Mouse (Mus musculus) limb, embryonic 13.5 days (tissue): ENCODE measurements around the gene Rad50. TPM values are rescaled to one million over a fixed set of nuclear protein-coding genes. Genes with fewer than 3 reads are reported as not detected.

Experiments used
- ATAC-seq: fragments of 200-750 bp; cut with Nextera tagmentation; 2 replicates; pipeline ENCODE4 v1.8.0; 2017; ENCODE audit warnings: low read depth, moderate number of reproducible peaks, moderate TSS enrichment; ENCODE audit not compliant: low FRiP score
- H3K27ac ChIP-seq: fragments of 300-500 bp; sonication (generic); 2 replicates; pipeline ENCODE4 v1.5.1; 2015; ENCODE audit warnings: inconsistent platforms, mild to moderate bottlenecking, moderate library complexity
- H3K27me3 ChIP-seq: fragments of 300-500 bp; sonication (generic); 2 replicates; pipeline ENCODE4 v1.6.1; 2015; ENCODE audit warnings: mild to moderate bottlenecking, inconsistent platforms
- H3K36me3 ChIP-seq: fragments of 300-500 bp; sonication (generic); 2 replicates; pipeline ENCODE4 v1.6.1; 2015; ENCODE audit warnings: inconsistent platforms, mild to moderate bottlenecking, moderate library complexity
- H3K4me1 ChIP-seq: fragments of 300-500 bp; sonication (generic); 2 replicates; pipeline ENCODE4 v1.6.1; 2015; ENCODE audit warnings: inconsistent platforms
- H3K4me2 ChIP-seq: fragments of 300-500 bp; sonication (generic); replicated peaks from 2 replicates; pipeline ENCODE4 v1.6.1; 2015; ENCODE audit warnings: inconsistent platforms, mild to moderate bottlenecking, moderate library complexity
- H3K4me3 ChIP-seq: fragments of 300-500 bp; sonication (generic); 2 replicates; pipeline ENCODE4 v1.5.1; 2015; ENCODE audit warnings: moderate library complexity, mild to moderate bottlenecking, inconsistent platforms
- H3K9ac ChIP-seq: fragments of 300-500 bp; sonication (generic); 2 replicates; pipeline ENCODE4 v1.6.1; 2015; ENCODE audit warnings: mild to moderate bottlenecking, inconsistent platforms
- H3K9me3 ChIP-seq: fragments of 300-500 bp; sonication (generic); 2 replicates; pipeline ENCODE4 v1.6.1; 2016; ENCODE audit warnings: inconsistent platforms
- WGBS: fragments of 180-500 bp; shearing (Covaris S2); methylation state at CpG from one replicate; pipeline ENCODE4 v1.1.7; 2015; 5-methylcytosine and 5-hydroxymethylcytosine counted together
- polyA plus RNA-seq: library from polyadenylated mRNA; unstranded; fragments of >200 nt; fragmentation: Nextera tagmentation; extraction: Ambion mirVana; gene quantifications from 2 replicates; pipeline ENCODE4 v1.2.1, GENCODE M21; 2015

Gene Rad50
- polyA plus RNA-seq, 1 experiment from 2014 or later = 30.4 TPM

DNA sequence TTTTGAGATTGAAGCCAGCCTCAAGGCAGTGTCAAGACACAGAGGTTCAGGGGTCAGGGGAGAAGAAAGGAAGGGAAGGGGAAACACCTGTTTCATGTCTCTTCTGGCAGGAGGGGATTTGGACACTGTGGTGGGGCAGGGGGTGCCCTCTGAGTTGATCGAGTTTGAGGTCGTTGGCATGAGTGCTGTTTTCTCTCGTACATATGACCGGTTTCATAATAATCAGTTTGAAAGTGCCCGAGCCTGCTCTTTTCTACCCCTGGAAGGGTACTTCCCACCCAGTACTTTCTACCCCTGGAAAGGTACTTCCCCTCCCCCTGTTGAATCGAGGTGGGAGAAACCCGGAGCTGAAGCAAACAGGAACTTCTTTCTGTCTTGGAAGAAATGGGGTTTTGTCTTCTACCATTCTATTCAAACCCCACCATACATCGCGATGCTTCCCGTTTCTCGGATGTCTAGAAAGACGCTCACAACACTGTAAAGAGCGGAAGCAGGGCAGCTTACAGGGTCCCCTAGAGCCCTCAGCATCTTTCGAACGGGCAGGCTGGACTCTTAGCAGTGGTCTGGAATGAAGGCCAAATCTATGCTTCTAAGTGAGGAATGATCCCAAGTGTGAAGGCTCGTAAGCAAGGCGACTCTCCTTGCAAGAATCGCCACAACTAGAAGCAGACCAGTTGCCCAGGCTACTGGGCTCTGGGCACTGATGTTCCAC lies 28.0 kb upstream of the Rad50 start:
- no peak overlapping the region for H3K4me3 ChIP-seq
- no peak for ATAC-seq
- 71% methylated on average over 18 of the region's 18 CpGs for WGBS

DNA sequence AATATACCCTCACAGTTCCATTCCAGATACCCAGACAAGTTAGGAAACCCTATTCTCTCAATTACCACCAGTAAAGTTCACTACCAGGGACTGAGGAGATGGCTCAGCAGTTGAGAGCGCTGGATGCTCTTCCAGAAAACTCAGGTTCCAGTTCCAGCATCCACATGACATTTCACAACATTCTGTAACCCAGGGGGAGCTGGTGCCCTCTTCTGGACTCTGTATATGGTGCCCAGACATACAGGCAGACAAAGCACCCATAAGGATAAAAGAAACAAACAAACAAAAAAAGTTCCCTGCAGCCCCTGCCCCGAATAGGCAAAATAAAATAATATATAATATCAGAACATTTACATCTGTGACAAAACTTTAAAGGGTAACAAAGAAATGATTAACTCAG lies 27.3 kb upstream of the Rad50 start:
- Histone ChIP-seq H3K9me3 (no peaks in the 10 kb centered on the region), H3K36me3 (no peaks in the 10 kb centered on the region), H3K9ac (no peak overlapping the region), H3K4me2 (no peak overlapping the region), H3K4me3 (no peak overlapping the region), H3K27me3 (no peaks in the 10 kb centered on the region), H3K4me1 (no peaks in the 10 kb centered on the region), H3K27ac (no peak overlapping the region)
- WGBS = 73% methylated on average over 2 of the region's 2 CpGs
- ATAC-seq = no peak

More for the DNA sequence above, 28.0 kb upstream of the Rad50 start:
- H3K36me3 ChIP-seq = no peaks in the 10 kb centered on the region
- no peaks in the 10 kb centered on the region for H3K4me1 ChIP-seq
- no peaks in the 10 kb centered on the region for H3K9me3 ChIP-seq
- H3K27ac ChIP-seq = no peak overlapping the region
- H3K4me2 ChIP-seq = 0 out of 2 replicates have a peak overlapping the region, but pooled peaks have one; percentile 52
- no peaks in the 10 kb centered on the region for H3K27me3 ChIP-seq
- no peak overlapping the region for H3K9ac ChIP-seq

DNA sequence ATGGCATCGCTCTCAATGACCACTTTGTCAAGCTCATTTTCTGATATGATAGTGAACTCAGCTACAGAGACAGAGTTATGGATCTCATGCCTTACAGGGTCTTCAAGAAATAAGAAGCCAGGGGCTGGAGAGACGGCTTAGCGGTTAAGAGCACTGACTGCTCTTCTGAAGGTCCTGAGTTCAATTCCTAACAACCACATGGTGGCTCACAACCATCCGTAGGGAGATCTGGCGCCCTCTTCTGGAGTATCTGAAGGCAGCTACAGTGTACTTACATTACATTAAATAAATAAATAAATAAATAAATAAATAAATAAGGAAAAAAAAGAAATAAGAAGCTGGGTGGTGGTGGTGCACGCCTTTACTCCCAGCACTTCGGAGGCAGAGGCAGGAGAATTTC lies 26.7 kb upstream of the Rad50 start:
- 85% methylated on average over 7 of the region's 7 CpGs for WGBS
- H3K27me3 ChIP-seq = no peaks in the 10 kb centered on the region
- H3K4me1 ChIP-seq = no peaks in the 10 kb centered on the region
- no peak overlapping the region for H3K27ac ChIP-seq
- no peak overlapping the region for H3K4me3 ChIP-seq
- no peaks in the 10 kb centered on the region for H3K9me3 ChIP-seq
- no peak overlapping the region for H3K9ac ChIP-seq
- H3K4me2 ChIP-seq = no peak overlapping the region
- no peaks in the 10 kb centered on the region for H3K36me3 ChIP-seq
- no peak for ATAC-seq

DNA sequence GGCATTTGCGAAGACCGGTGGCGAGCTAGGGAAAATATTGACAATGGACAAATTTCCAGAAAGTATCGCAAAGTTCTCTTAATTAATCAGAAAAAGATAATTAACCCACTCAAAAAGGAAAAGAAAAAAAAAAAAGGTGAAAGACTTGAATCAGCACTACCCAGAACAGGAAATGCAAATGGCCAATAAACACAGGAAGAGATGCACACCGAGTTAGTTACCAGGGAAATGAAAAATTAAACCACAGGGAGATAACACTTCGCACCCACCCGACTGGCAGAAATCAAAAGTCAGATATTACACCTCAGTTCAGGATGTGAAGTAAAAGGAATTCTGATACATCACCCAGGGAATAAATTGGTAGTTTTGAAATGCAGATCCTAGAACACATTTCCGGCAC lies 25.1 kb upstream of the Rad50 start:
- WGBS = 91% methylated on average over 8 of the region's 8 CpGs
- Histone ChIP-seq H3K36me3 (no peaks in the 10 kb centered on the region), H3K4me1 (no peaks in the 10 kb centered on the region), H3K27ac (no peak overlapping the region), H3K4me3 (no peak overlapping the region), H3K9ac (no peak overlapping the region), H3K27me3 (no peaks in the 10 kb centered on the region), H3K9me3 (no peaks in the 10 kb centered on the region), H3K4me2 (no peak overlapping the region)
- ATAC-seq = no peak

DNA sequence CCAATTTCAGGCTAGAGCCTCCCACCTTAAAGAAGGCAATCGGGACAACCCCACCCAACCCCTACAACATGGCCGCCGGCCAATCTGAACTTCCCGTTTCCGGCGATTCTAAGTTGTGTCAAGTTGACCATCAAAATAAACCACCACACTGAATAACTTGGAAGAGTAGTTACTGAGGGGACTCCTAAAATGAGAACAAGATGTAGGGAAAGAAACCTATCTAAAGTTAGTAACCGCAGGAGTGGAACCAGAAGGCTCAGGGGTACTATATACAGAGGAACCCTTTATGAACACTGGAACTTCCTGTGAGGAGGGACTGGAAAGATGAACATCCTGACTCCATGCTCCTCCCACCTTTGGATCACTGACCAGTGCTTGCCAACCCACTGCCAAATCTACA lies 24.3 kb upstream of the Rad50 start:
- no peak overlapping the region for H3K4me3 ChIP-seq
- no peaks in the 10 kb centered on the region for H3K4me1 ChIP-seq
- no peak for ATAC-seq
- H3K4me2 ChIP-seq = no peak overlapping the region
- H3K9ac ChIP-seq = no peak overlapping the region
- H3K9me3 ChIP-seq = no peaks in the 10 kb centered on the region
- no peak overlapping the region for H3K27ac ChIP-seq
- no peaks in the 10 kb centered on the region for H3K36me3 ChIP-seq
- 93% methylated on average over 7 of the region's 7 CpGs for WGBS
- H3K27me3 ChIP-seq = no peaks in the 10 kb centered on the region

DNA sequence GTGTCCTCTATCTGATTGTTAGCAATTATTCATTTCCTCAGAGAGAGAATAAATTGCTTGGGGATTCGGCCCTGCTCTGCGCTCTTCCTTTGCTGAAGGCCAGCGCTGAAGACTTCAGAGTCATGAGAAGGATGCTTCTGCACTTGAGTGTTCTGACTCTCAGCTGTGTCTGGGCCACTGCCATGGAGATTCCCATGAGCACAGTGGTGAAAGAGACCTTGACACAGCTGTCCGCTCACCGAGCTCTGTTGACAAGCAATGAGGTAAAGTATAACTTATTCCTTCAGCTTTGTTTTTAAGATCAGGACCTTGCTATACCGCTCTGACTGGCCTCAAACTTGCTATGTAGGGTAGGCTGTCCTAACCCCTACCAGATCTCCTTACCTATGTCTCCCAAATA lies 13.6 kb upstream of the Rad50 start, which contains the start of gene Il5:
Gene Il5, plus strand, starts transcription at position 80 of the 400 bp plus-strand sequence.
- Histone ChIP-seq H3K4me1 (no peaks in the 10 kb centered on the region), H3K27ac (no peak within 1 kb of the TSS), H3K4me2 (no peak within 1 kb of the TSS), H3K9me3 (no peaks in the 10 kb centered on the region), H3K36me3 (no peaks in the 10 kb centered on the region), H3K27me3 (no peaks in the 10 kb centered on the region), H3K9ac (no peak within 1 kb of the TSS), H3K4me3 (no peak within 1 kb of the TSS)
- no peak for ATAC-seq
- WGBS = 85% methylated on average over 6 of the region's 6 CpGs

DNA sequence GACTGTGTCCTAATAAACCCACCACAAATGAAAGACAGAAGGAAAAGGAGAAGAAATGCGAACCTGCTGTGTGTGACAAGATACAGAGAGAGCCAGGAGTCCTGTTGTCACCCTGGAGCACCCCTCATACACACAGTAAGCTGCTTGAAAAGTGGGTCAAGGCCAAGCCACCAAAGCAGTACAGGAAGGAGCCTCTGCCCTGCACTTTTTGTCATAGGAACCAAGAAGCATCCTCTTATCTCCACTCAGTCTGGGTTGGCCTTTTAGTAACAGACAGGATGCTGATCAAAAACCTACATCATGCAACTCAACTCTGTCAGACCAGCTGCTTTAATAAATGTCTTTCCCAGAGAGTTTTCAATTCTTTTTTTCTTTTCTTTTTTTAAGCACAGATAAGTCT lies 12.6 kb upstream of the Rad50 start:
- H3K27ac ChIP-seq = no peak overlapping the region
- 69% methylated on average over 1 of the region's 1 CpGs for WGBS
- no peak for ATAC-seq

DNA sequence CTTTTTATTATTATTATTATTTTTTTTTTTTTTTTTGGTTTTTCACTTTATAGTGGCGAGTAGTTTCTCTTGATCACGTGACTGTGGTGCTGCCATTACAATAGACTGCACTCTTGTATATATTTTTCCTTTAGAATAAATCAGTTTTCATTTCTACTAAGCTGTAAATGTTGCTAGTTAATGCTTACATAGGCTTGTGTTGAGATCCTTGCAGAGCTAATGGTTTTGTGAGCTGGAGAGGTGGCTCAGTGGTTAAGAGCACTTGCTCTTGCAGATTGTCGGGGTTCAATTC lies 545 bp upstream of the Rad50 start:
- Histone ChIP-seq H3K27me3 (no peaks in the 10 kb centered on the region), H3K36me3 (peaks cover 6% of the 10 kb centered on the region; the same call in 1 of the 2 replicates), H3K4me1 (peaks cover 8% of the 10 kb centered on the region), H3K4me3 (peak overlapping the region; percentile 71), H3K4me2 (peak overlapping the region; percentile 88), H3K9me3 (no peaks in the 10 kb centered on the region), H3K27ac (no peak overlapping the region), H3K9ac (no peak overlapping the region)
- ATAC-seq = no peak
- WGBS = 81% methylated on average over 3 of the region's 3 CpGs

More for the DNA sequence above, 12.6 kb upstream of the Rad50 start:
- Histone ChIP-seq H3K4me1 (no peaks in the 10 kb centered on the region), H3K4me3 (no peak overlapping the region), H3K9ac (no peak overlapping the region), H3K9me3 (no peaks in the 10 kb centered on the region), H3K36me3 (no peaks in the 10 kb centered on the region), H3K4me2 (no peak overlapping the region), H3K27me3 (no peaks in the 10 kb centered on the region)

DNA sequence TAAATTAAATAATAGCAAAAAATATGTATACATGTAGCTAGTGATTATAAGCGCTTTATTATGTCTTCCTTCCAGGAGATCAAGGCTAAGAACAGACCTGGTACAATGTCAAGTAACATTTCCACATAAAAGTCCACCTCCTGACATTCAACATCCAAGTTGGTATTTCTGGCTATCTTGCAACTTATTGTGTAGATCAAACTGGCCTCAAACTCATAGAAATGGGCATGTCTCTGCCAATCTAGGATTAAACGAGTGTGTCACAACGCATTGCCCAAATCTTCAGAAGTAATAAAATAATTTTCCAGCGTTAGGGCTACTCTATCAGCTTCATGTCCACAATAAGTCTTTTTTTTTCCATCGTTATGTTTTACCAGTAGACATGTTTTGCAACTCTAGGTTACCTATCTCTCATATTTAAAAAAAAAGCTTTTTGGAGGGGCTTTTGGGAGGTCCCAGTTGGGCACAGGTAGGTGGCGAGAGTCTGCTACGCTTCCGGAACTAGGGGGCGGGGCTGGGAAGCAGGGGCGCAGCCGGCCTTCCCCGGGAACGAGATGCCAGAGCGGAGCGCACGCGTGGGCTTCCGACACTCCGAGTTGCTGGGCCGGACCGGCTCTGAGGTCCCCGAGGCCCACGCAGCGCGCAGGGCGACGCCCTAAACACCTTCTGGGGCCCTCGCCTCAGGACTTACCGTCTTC lies 734 bp downstream of the Rad50 start:
- WGBS = 6% methylated on average over 29 of the region's 29 CpGs
- Histone ChIP-seq H3K9ac (peak overlapping the region; percentile 76), H3K27me3 (no peaks in the 10 kb centered on the region), H3K4me1 (peaks cover 8% of the 10 kb centered on the region), H3K36me3 (peaks cover 8% of the 10 kb centered on the region; the same call in 1 of the 2 replicates), H3K4me3 (peak overlapping the region; percentile 71), H3K4me2 (peak overlapping the region; percentile 88), H3K27ac (peak overlapping the region; percentile 83), H3K9me3 (no peaks in the 10 kb centered on the region)
- peak; percentile 48; the same call in 1 of the 2 replicates for ATAC-seq

DNA sequence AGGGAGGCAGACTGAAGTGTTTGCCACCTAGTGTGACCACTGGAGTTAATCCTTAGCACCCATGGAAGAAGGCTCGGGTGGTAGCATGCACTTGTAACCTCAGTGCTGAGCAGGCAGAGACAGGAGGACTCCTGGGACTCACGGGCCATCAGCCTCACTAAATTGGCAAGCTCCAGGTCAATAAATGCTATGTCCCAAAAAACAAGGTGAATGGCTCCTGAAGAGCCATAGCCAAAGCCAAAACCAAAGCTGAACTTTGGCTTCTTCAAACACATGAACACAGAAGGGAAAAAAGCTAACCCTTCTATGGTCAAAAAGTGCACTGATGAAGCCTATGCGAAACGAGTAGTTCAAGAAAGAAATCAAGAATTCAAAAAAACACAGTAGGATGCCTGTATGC lies 7.8 kb downstream of the Rad50 start:
- H3K27me3 ChIP-seq = no peaks in the 10 kb centered on the region
- no peak for ATAC-seq
- H3K9ac ChIP-seq = no peak overlapping the region
- no peaks in the 10 kb centered on the region for H3K9me3 ChIP-seq
- no peak overlapping the region for H3K27ac ChIP-seq
- no peak overlapping the region for H3K4me3 ChIP-seq
- H3K4me1 ChIP-seq = no peaks in the 10 kb centered on the region
- no peak overlapping the region for H3K4me2 ChIP-seq
- H3K36me3 ChIP-seq = peaks cover 63% of the 10 kb centered on the region
- 89% methylated on average over 4 of the region's 4 CpGs for WGBS

DNA sequence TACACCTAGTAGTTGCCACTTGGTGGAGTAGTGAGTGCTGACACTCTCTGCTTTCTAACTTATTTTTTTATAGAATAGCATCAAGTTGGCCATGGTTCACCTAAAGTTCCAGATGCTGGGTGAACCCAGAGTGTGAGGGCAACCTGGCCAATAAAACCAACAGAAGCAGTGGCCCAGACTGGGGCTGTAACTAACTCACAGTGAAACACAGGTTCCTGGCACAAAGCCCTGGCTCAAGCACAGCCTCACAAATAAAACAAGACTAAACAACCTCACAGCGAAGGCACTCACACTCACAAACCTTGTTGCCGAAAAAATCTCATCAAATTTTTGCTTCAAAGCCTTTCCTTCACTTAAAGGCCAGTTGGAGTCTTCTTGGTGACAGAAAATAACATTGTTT lies 8.6 kb downstream of the Rad50 start:
- no peak overlapping the region for H3K4me2 ChIP-seq
- no peak overlapping the region for H3K9ac ChIP-seq
- no peaks in the 10 kb centered on the region for H3K4me1 ChIP-seq
- no peak for ATAC-seq
- no peak overlapping the region for H3K27ac ChIP-seq
- H3K4me3 ChIP-seq = no peak overlapping the region
- H3K36me3 ChIP-seq = peaks cover 65% of the 10 kb centered on the region
- WGBS = 77% methylated on average over 2 of the region's 2 CpGs
- H3K9me3 ChIP-seq = no peaks in the 10 kb centered on the region
- no peaks in the 10 kb centered on the region for H3K27me3 ChIP-seq

DNA sequence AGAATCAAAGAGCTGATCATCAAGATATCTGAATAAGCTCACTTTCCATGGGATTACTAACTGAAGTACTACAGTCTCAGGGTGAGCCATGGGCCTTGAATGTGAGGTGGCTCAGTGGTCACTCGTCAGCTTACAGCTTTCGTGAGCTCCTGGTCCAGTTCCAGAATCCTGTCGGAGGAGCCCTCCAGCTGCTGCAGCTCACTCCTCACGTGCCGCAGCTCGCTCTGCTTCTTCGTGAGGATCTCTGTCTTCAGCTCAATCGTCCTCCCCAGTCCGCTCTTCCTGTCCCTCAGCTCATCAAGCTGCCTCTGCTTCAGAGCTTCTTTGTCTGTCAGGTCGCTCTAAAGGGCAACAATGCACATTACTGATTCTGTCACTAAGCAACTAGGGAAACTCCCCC lies 15.1 kb downstream of the Rad50 start:
- no peak overlapping the region for H3K4me3 ChIP-seq
- H3K9me3 ChIP-seq = no peaks in the 10 kb centered on the region
- ATAC-seq = no peak
- no peak overlapping the region for H3K27ac ChIP-seq
- peaks cover 49% of the 10 kb centered on the region for H3K36me3 ChIP-seq
- H3K27me3 ChIP-seq = no peaks in the 10 kb centered on the region
- no peaks in the 10 kb centered on the region for H3K4me1 ChIP-seq
- no peak overlapping the region for H3K4me2 ChIP-seq
- WGBS = 91% methylated on average over 10 of the region's 10 CpGs
- no peak overlapping the region for H3K9ac ChIP-seq
